Mouse (Mus musculus) lung, postnatal 0 days (tissue): ENCODE results near the gene Entpd6.

Experiments
- CTCF ChIP-seq: IDR thresholded peaks from 2 replicates; pipeline ENCODE4 v1.5.1; 2016; ENCODE audit warnings: antibody characterized with exemption, mild to moderate bottlenecking
- EP300 ChIP-seq: IDR thresholded peaks from 2 replicates; pipeline ENCODE4 v1.6.1; 2016; ENCODE audit warnings: antibody characterized with exemption, mild to moderate bottlenecking, control low read depth

GRCm38 (mm10) chr2:150771996-150772395 lies 23.2 kb downstream of the Entpd6 start:
- no peak for TF ChIP-seq CTCF
- TF ChIP-seq EP300: no peak
